Mouse (Mus musculus): ENCODE measurements around the gene Suclg2. TPM values are rescaled to one million over a fixed set of nuclear protein-coding genes. Genes with fewer than 3 reads are reported as not detected.

Suclg2 gene
- polyA plus RNA-seq, 1 experiment from 2014 or later = 56.5 TPM

- DNase-seq (ENCODE audit: low spot score) (no peak), ATAC-seq (ENCODE audit: insufficient number of reproducible peaks, low FRiP score, low TSS enrichment, low read depth) (no peak)
- Histone ChIP-seq H3K9me3 (ENCODE audit: control insufficient read depth, low read length) (no peaks in the 10 kb centered on the region), H3K4me2 (ENCODE audit: low read depth, severe bottlenecking) (no peak overlapping the region), H3K4me3 (ENCODE audit: low read depth, low read length) (no peak overlapping the region), H3K27me3 (ENCODE audit: control insufficient read depth, insufficient read depth, low read length) (no peaks in the 10 kb centered on the region), H3K36me3 (ENCODE audit: control insufficient read depth, insufficient read depth, low read length) (no peaks in the 10 kb centered on the region), H3K4me1 (ENCODE audit: control insufficient read depth, insufficient read depth, low read length) (no peaks in the 10 kb centered on the region; the same call in 1 of the 2 replicates), H3K27ac (replicated peaks; ENCODE audit: low read depth, low read length) (no peak overlapping the region), H3K9ac (ENCODE audit: low read length) (no peak overlapping the region)
- 50% methylated on average over 2 of the region's 2 CpGs for WGBS
These were observed 83.2 kb downstream of the Suclg2 start for GRCm38 (mm10) chr6:95635411-95635810.

GRCm38 (mm10) chr6:95629071-95629470 is 89.5 kb downstream of the Suclg2 start:
- no peaks in the 10 kb centered on the region for H3K9me3 ChIP-seq (ENCODE audit: control insufficient read depth, low read length)
- ATAC-seq (ENCODE audit: insufficient number of reproducible peaks, low FRiP score, low TSS enrichment, low read depth) (no peak), DNase-seq (ENCODE audit: low spot score) (no peak)
- H3K4me3 ChIP-seq (ENCODE audit: low read depth, low read length) = no peak overlapping the region
- H3K9ac ChIP-seq (ENCODE audit: low read length) = no peak overlapping the region
- no peaks in the 10 kb centered on the region for H3K36me3 ChIP-seq (ENCODE audit: control insufficient read depth, insufficient read depth, low read length)
- H3K27me3 ChIP-seq (ENCODE audit: control insufficient read depth, insufficient read depth, low read length) = no peaks in the 10 kb centered on the region
- no peaks in the 10 kb centered on the region for H3K4me1 ChIP-seq (ENCODE audit: control insufficient read depth, insufficient read depth, low read length)
- WGBS = 93% methylated on average over 7 of the region's 7 CpGs
- H3K4me2 ChIP-seq (ENCODE audit: low read depth, severe bottlenecking) = no peak overlapping the region
- no peak overlapping the region for H3K27ac ChIP-seq (replicated peaks; ENCODE audit: low read depth, low read length)

GRCm38 (mm10) chr6:95621821-95622220 is 96.8 kb downstream of the Suclg2 start:
- no peak for DNase-seq (ENCODE audit: low spot score)
- 84% methylated on average over 2 of the region's 2 CpGs for WGBS
- no peak for ATAC-seq (ENCODE audit: insufficient number of reproducible peaks, low FRiP score, low TSS enrichment, low read depth)

GRCm38 (mm10) chr6:95620804-95621203 is 97.8 kb downstream of the Suclg2 start:
- ATAC-seq (ENCODE audit: insufficient number of reproducible peaks, low FRiP score, low TSS enrichment, low read depth) (no peak), DNase-seq (ENCODE audit: low spot score) (no peak)
- no peaks in the 10 kb centered on the region for H3K36me3 ChIP-seq (ENCODE audit: control insufficient read depth, insufficient read depth, low read length)
- no peaks in the 10 kb centered on the region for H3K4me1 ChIP-seq (ENCODE audit: control insufficient read depth, insufficient read depth, low read length)
- 88% methylated on average over 4 of the region's 4 CpGs for WGBS
- no peaks in the 10 kb centered on the region for H3K27me3 ChIP-seq (ENCODE audit: control insufficient read depth, insufficient read depth, low read length)
- no peak overlapping the region for H3K27ac ChIP-seq (replicated peaks; ENCODE audit: low read depth, low read length)
- H3K4me2 ChIP-seq (ENCODE audit: low read depth, severe bottlenecking) = no peak overlapping the region
- H3K9ac ChIP-seq (ENCODE audit: low read length) = no peak overlapping the region
- no peaks in the 10 kb centered on the region for H3K9me3 ChIP-seq (ENCODE audit: control insufficient read depth, low read length)
- H3K4me3 ChIP-seq (ENCODE audit: low read depth, low read length) = no peak overlapping the region

More at GRCm38 (mm10) chr6:95621821-95622220, 96.8 kb downstream of the Suclg2 start:
- no peak overlapping the region for H3K4me3 ChIP-seq (ENCODE audit: low read depth, low read length)
- H3K9me3 ChIP-seq (ENCODE audit: control insufficient read depth, low read length) = no peaks in the 10 kb centered on the region
- no peak overlapping the region for H3K4me2 ChIP-seq (ENCODE audit: low read depth, severe bottlenecking)
- no peak overlapping the region for H3K9ac ChIP-seq (ENCODE audit: low read length)
- H3K4me1 ChIP-seq (ENCODE audit: control insufficient read depth, insufficient read depth, low read length) = no peaks in the 10 kb centered on the region
- no peaks in the 10 kb centered on the region for H3K27me3 ChIP-seq (ENCODE audit: control insufficient read depth, insufficient read depth, low read length)
- no peaks in the 10 kb centered on the region for H3K36me3 ChIP-seq (ENCODE audit: control insufficient read depth, insufficient read depth, low read length)
- H3K27ac ChIP-seq (replicated peaks; ENCODE audit: low read depth, low read length) = no peak overlapping the region

- DNase-seq (ENCODE audit: low spot score) = no peak
- no peak overlapping the region for H3K27ac ChIP-seq (replicated peaks; ENCODE audit: low read depth, low read length)
- ATAC-seq (ENCODE audit: insufficient number of reproducible peaks, low FRiP score, low TSS enrichment, low read depth) = no peak
These were observed 98.8 kb downstream of the Suclg2 start for GRCm38 (mm10) chr6:95619817-95620216.

GRCm38 (mm10) chr6:95618434-95618833 is 100.2 kb downstream of the Suclg2 start:
- Histone ChIP-seq H3K36me3 (ENCODE audit: control insufficient read depth, insufficient read depth, low read length) (no peaks in the 10 kb centered on the region), H3K27ac (replicated peaks; ENCODE audit: low read depth, low read length) (no peak overlapping the region), H3K9me3 (ENCODE audit: control insufficient read depth, low read length) (no peaks in the 10 kb centered on the region), H3K27me3 (ENCODE audit: control insufficient read depth, insufficient read depth, low read length) (no peaks in the 10 kb centered on the region), H3K4me1 (ENCODE audit: control insufficient read depth, insufficient read depth, low read length) (no peaks in the 10 kb centered on the region), H3K4me2 (ENCODE audit: low read depth, severe bottlenecking) (no peak overlapping the region), H3K4me3 (ENCODE audit: low read depth, low read length) (no peak overlapping the region), H3K9ac (ENCODE audit: low read length) (no peak overlapping the region)
- DNase-seq (ENCODE audit: low spot score) (no peak), ATAC-seq (ENCODE audit: insufficient number of reproducible peaks, low FRiP score, low TSS enrichment, low read depth) (no peak)
- WGBS = 92% methylated on average over 4 of the region's 4 CpGs

More at GRCm38 (mm10) chr6:95619817-95620216, 98.8 kb downstream of the Suclg2 start:
- H3K9ac ChIP-seq (ENCODE audit: low read length) = no peak overlapping the region
- H3K27me3 ChIP-seq (ENCODE audit: control insufficient read depth, insufficient read depth, low read length) = no peaks in the 10 kb centered on the region
- no peak overlapping the region for H3K4me2 ChIP-seq (ENCODE audit: low read depth, severe bottlenecking)
- H3K4me3 ChIP-seq (ENCODE audit: low read depth, low read length) = no peak overlapping the region
- no peaks in the 10 kb centered on the region for H3K9me3 ChIP-seq (ENCODE audit: control insufficient read depth, low read length)
- H3K4me1 ChIP-seq (ENCODE audit: control insufficient read depth, insufficient read depth, low read length) = no peaks in the 10 kb centered on the region
- H3K36me3 ChIP-seq (ENCODE audit: control insufficient read depth, insufficient read depth, low read length) = no peaks in the 10 kb centered on the region

GRCm38 (mm10) chr6:95613228-95613627 is 105.4 kb downstream of the Suclg2 start:
- Histone ChIP-seq H3K27ac (replicated peaks; ENCODE audit: low read depth, low read length) (no peak overlapping the region), H3K4me2 (ENCODE audit: low read depth, severe bottlenecking) (no peak overlapping the region), H3K27me3 (ENCODE audit: control insufficient read depth, insufficient read depth, low read length) (no peaks in the 10 kb centered on the region), H3K4me3 (ENCODE audit: low read depth, low read length) (no peak overlapping the region), H3K36me3 (ENCODE audit: control insufficient read depth, insufficient read depth, low read length) (no peaks in the 10 kb centered on the region), H3K4me1 (ENCODE audit: control insufficient read depth, insufficient read depth, low read length) (no peaks in the 10 kb centered on the region), H3K9me3 (ENCODE audit: control insufficient read depth, low read length) (no peaks in the 10 kb centered on the region), H3K9ac (ENCODE audit: low read length) (no peak overlapping the region)
- DNase-seq (ENCODE audit: low spot score) = no peak
- ATAC-seq (ENCODE audit: insufficient number of reproducible peaks, low FRiP score, low TSS enrichment, low read depth) = no peak
- WGBS = 85% methylated on average over 3 of the region's 3 CpGs

GRCm38 (mm10) chr6:95612412-95613022 is 106.1 kb downstream of the Suclg2 start:
- 70% methylated on average over 3 of the region's 3 CpGs for WGBS

GRCm38 (mm10) chr6:95611059-95611458 is 107.5 kb downstream of the Suclg2 start:
- Histone ChIP-seq H3K9ac (ENCODE audit: low read length) (no peak overlapping the region), H3K9me3 (ENCODE audit: control insufficient read depth, low read length) (no peaks in the 10 kb centered on the region), H3K4me2 (ENCODE audit: low read depth, severe bottlenecking) (no peak overlapping the region), H3K36me3 (ENCODE audit: control insufficient read depth, insufficient read depth, low read length) (no peaks in the 10 kb centered on the region), H3K4me3 (ENCODE audit: low read depth, low read length) (no peak overlapping the region), H3K27me3 (ENCODE audit: control insufficient read depth, insufficient read depth, low read length) (no peaks in the 10 kb centered on the region), H3K4me1 (ENCODE audit: control insufficient read depth, insufficient read depth, low read length) (no peaks in the 10 kb centered on the region), H3K27ac (replicated peaks; ENCODE audit: low read depth, low read length) (no peak overlapping the region)
- DNase-seq (ENCODE audit: low spot score) (no peak), ATAC-seq (ENCODE audit: insufficient number of reproducible peaks, low FRiP score, low TSS enrichment, low read depth) (no peak)
- 89% methylated on average over 3 of the region's 3 CpGs for WGBS

More at GRCm38 (mm10) chr6:95612412-95613022, 106.1 kb downstream of the Suclg2 start:
- H3K4me3 ChIP-seq (ENCODE audit: low read depth, low read length) = no peak overlapping the region
- no peaks in the 10 kb centered on the region for H3K9me3 ChIP-seq (ENCODE audit: control insufficient read depth, low read length)
- H3K9ac ChIP-seq (ENCODE audit: low read length) = no peak overlapping the region
- H3K36me3 ChIP-seq (ENCODE audit: control insufficient read depth, insufficient read depth, low read length) = no peaks in the 10 kb centered on the region
- ATAC-seq (ENCODE audit: insufficient number of reproducible peaks, low FRiP score, low TSS enrichment, low read depth) = no peak
- H3K27me3 ChIP-seq (ENCODE audit: control insufficient read depth, insufficient read depth, low read length) = no peaks in the 10 kb centered on the region
- no peaks in the 10 kb centered on the region for H3K4me1 ChIP-seq (ENCODE audit: control insufficient read depth, insufficient read depth, low read length)
- H3K4me2 ChIP-seq (ENCODE audit: low read depth, severe bottlenecking) = no peak overlapping the region
- no peak for DNase-seq (ENCODE audit: low spot score)
- no peak overlapping the region for H3K27ac ChIP-seq (replicated peaks; ENCODE audit: low read depth, low read length)
